Mouse (Mus musculus) MEL (cell line): ENCODE results near the gene 2210011C24Rik. TPM values are rescaled to one million over a fixed set of nuclear protein-coding genes. Genes with fewer than 3 reads are reported as not detected.

ENCODE experiments used
- DNase-seq: peaks from one replicate; pipeline ENCODE4 v3.0.0; 2011; ENCODE audit warnings: low read depth, low spot score
- H3K27ac ChIP-seq: 2 replicates; pipeline ENCODE4 v1.5.1; 2012; ENCODE audit warnings: low read depth, mild to moderate bottlenecking, control low read depth, low read length, moderate library complexity; ENCODE audit not compliant: control insufficient read depth
- H3K27me3 ChIP-seq, 2 experiments: fragments of 150-350 bp in 1 of 2; sonication (generic) in 1 of 2; 2 replicates each; pipeline ENCODE4 v1.6.1; 2012; ENCODE audit warnings: low read length in 2 of 2, mild to moderate bottlenecking in 2 of 2, improper control_type of control experiment in 1 of 2, moderate library complexity in 1 of 2; ENCODE audit not compliant: insufficient read depth in 2 of 2, control insufficient read depth in 1 of 2
- H3K36me3 ChIP-seq, 2 experiments: 2 replicates each; pipeline ENCODE4 v1.6.1; 2012 to 2014; ENCODE audit warnings: low read length in 2 of 2, improper control_type of control experiment in 1 of 2, inconsistent platforms in 1 of 2, mild to moderate bottlenecking in 1 of 2; ENCODE audit not compliant: insufficient read depth in 2 of 2, control insufficient read depth in 1 of 2
- H3K4me1 ChIP-seq, 2 experiments: fragments of 150-350 bp in 1 of 2; sonication (generic) in 1 of 2; 2 replicates each; pipeline ENCODE4 v1.6.1; 2012; ENCODE audit warnings: low read length in 2 of 2, improper control_type of control experiment in 1 of 2, mild to moderate bottlenecking in 1 of 2; ENCODE audit not compliant: insufficient read depth in 2 of 2, control insufficient read depth in 1 of 2
- H3K4me3 ChIP-seq, 2 experiments: fragments of 150-350 bp in 1 of 2; sonication (generic) in 1 of 2; 2 replicates each; pipeline ENCODE4 v1.5.1; 2012; ENCODE audit warnings: low read depth in 2 of 2, low read length in 2 of 2, mild to moderate bottlenecking in 2 of 2, moderate library complexity in 2 of 2, control low read depth in 1 of 2, improper control_type of control experiment in 1 of 2; ENCODE audit not compliant: control insufficient read depth in 1 of 2, insufficient read depth in 1 of 2
- H3K79me2 ChIP-seq: 2 replicates; pipeline ENCODE4 v1.6.1; 2012; ENCODE audit warnings: mild to moderate bottlenecking, low read length, moderate library complexity; ENCODE audit not compliant: control insufficient read depth, poor library complexity, insufficient read depth
- H3K9ac ChIP-seq: 2 replicates; pipeline ENCODE4 v1.6.1; 2012; ENCODE audit warnings: low read depth, mild to moderate bottlenecking, control low read depth, low read length, moderate library complexity; ENCODE audit not compliant: control insufficient read depth, poor library complexity, severe bottlenecking
- H3K9me3 ChIP-seq: fragments of 150-350 bp; sonication (generic); replicated peaks from 2 replicates; pipeline ENCODE4 v1.6.1; 2012; ENCODE audit warnings: mild to moderate bottlenecking, low read length, improper control_type of control experiment, moderate library complexity; ENCODE audit not compliant: insufficient read depth
- CHD2 ChIP-seq: IDR thresholded peaks from 2 replicates; pipeline ENCODE4 v1.6.1; 2011; ENCODE audit warnings: low read length, improper control_type of control experiment
- CTCF ChIP-seq, 3 experiments: IDR thresholded peaks in 2 of 3; conservative IDR thresholded peaks in 1 of 3; 2 replicates each; pipeline ENCODE4 v1.5.1; 2011 to 2012; ENCODE audit warnings: low read length in 3 of 3, low read depth in 2 of 3, mild to moderate bottlenecking in 2 of 3, improper control_type of control experiment in 1 of 3, inconsistent platforms in 1 of 3, mixed read lengths in 1 of 3, moderate library complexity in 1 of 3; ENCODE audit not compliant: control insufficient read depth in 1 of 3, insufficient read depth in 1 of 3, poor library complexity in 1 of 3, severe bottlenecking in 1 of 3
- GABPA ChIP-seq: IDR thresholded peaks from 2 replicates; pipeline ENCODE4 v1.6.1; 2012; ENCODE audit warnings: low read depth, mild to moderate bottlenecking, inconsistent platforms, low read length, improper control_type of control experiment, moderate library complexity
- GATA1 ChIP-seq: IDR thresholded peaks from 2 replicates; pipeline ENCODE4 v1.6.1; 2011; ENCODE audit warnings: low read depth, low read length, improper control_type of control experiment
- JUND ChIP-seq: IDR thresholded peaks from 2 replicates; pipeline ENCODE4 v1.6.1; 2011; ENCODE audit warnings: low read depth, mild to moderate bottlenecking, improper control_type of control experiment, low read length
- MAFK ChIP-seq: IDR thresholded peaks from 2 replicates; pipeline ENCODE4 v1.6.1; 2011; ENCODE audit warnings: low read depth, mild to moderate bottlenecking, low read length, improper control_type of control experiment, borderline replicate concordance
- MAZ ChIP-seq: IDR thresholded peaks from 2 replicates; pipeline ENCODE4 v1.6.1; 2012; ENCODE audit warnings: low read depth, mild to moderate bottlenecking, inconsistent platforms, low read length, improper control_type of control experiment
- MXI1 ChIP-seq: IDR thresholded peaks from 2 replicates; pipeline ENCODE4 v1.6.1; 2011; ENCODE audit warnings: mild to moderate bottlenecking, low read depth, low read length, improper control_type of control experiment
- NRF1 ChIP-seq: IDR thresholded peaks from 2 replicates; pipeline ENCODE4 v1.6.1; 2014; ENCODE audit warnings: low read depth, mild to moderate bottlenecking, inconsistent platforms, low read length, improper control_type of control experiment, moderate library complexity; ENCODE audit not compliant: poor library complexity, insufficient read depth, severe bottlenecking
- POLR2A ChIP-seq, 2 experiments: IDR thresholded peaks; 2 replicates each; pipeline ENCODE4 v1.6.1; 2011 to 2012; ENCODE audit warnings: low read length in 2 of 2, mild to moderate bottlenecking in 2 of 2, control low read depth in 1 of 2, improper control_type of control experiment in 1 of 2, low read depth in 1 of 2, moderate library complexity in 1 of 2; ENCODE audit not compliant: control insufficient read depth in 1 of 2, insufficient read depth in 1 of 2, poor library complexity in 1 of 2
- RAD21 ChIP-seq: IDR thresholded peaks from 2 replicates; pipeline ENCODE4 v1.6.1; 2011; ENCODE audit warnings: mild to moderate bottlenecking, low read depth, low read length, improper control_type of control experiment
- SIN3A ChIP-seq: IDR thresholded peaks from 2 replicates; pipeline ENCODE4 v1.6.1; 2012; ENCODE audit warnings: low read length, improper control_type of control experiment, inconsistent platforms
- SMC3 ChIP-seq: IDR thresholded peaks from 2 replicates; pipeline ENCODE4 v1.6.1; 2011; ENCODE audit warnings: low read depth, low read length, improper control_type of control experiment
- TBP ChIP-seq: IDR thresholded peaks from 2 replicates; pipeline ENCODE4 v1.8.0; 2011; ENCODE audit warnings: low read depth, low read length, improper control_type of control experiment
- TCF12 ChIP-seq: IDR thresholded peaks from 2 replicates; pipeline ENCODE4 v1.6.1; 2014; ENCODE audit warnings: low read depth, mild to moderate bottlenecking, inconsistent platforms, low read length, improper control_type of control experiment, moderate library complexity
- USF2 ChIP-seq, 2 experiments: IDR thresholded peaks; 2 replicates each; pipeline ENCODE4 v1.6.1; 2011 to 2012; ENCODE audit warnings: improper control_type of control experiment in 2 of 2, low read length in 2 of 2, borderline replicate concordance in 1 of 2, inconsistent platforms in 1 of 2, low read depth in 1 of 2, mild to moderate bottlenecking in 1 of 2; ENCODE audit not compliant: insufficient read depth in 1 of 2
- ZC3H11A ChIP-seq: IDR thresholded peaks from 2 replicates; pipeline ENCODE4 v1.6.1; 2012; ENCODE audit warnings: low read depth, mild to moderate bottlenecking, inconsistent platforms, low read length, improper control_type of control experiment
- ZMIZ1 ChIP-seq: IDR thresholded peaks from 2 replicates; pipeline ENCODE4 v1.6.1; 2012; ENCODE audit warnings: low read depth, mild to moderate bottlenecking, inconsistent platforms, low read length, improper control_type of control experiment, moderate library complexity
- polyA plus RNA-seq, 2 experiments: library from polyadenylated mRNA; stranded (reverse) in 1 of 2; unstranded in 1 of 2; fragments of >175 nt in 1 of 2; fragments of >200 nt in 1 of 2; gene quantifications; 2 replicates each; pipeline versions ENCODE4 v1.2.1 to v1.2.4; 2012; ENCODE audit warnings: low replicate concordance in 2 of 2, low read depth in 1 of 2; ENCODE audit not compliant: insufficient read length in 2 of 2, insufficient read depth in 1 of 2, missing spikeins in 1 of 2
- total RNA-seq: library from RNA; depleted of rRNA; stranded (reverse); fragments of 300-350 nt; gene quantifications from 2 replicates; pipeline ENCODE4 v1.2.3, GENCODE M21; 2012

2210011C24Rik gene
- total and polyA plus RNA-seq, 3 experiments: not detected

GRCm38 (mm10) chr8:84042066-84042947 lies 30.3 kb upstream of the 2210011C24Rik start, which contains the start of gene Il27ra (continued):
- no peak for TF ChIP-seq JUND
- peak; percentile 59 for TF ChIP-seq TCF12
- no peak for TF ChIP-seq MAFK
- TF ChIP-seq POLR2A (IDR thresholded peaks at IDR 0.05; ENCODE audit: control insufficient read depth in 1 of 2, insufficient read depth in 1 of 2, low read depth in 1 of 2, low read length in 2 of 2, poor library complexity in 1 of 2): peak; percentile 85 to 86

DNA sequence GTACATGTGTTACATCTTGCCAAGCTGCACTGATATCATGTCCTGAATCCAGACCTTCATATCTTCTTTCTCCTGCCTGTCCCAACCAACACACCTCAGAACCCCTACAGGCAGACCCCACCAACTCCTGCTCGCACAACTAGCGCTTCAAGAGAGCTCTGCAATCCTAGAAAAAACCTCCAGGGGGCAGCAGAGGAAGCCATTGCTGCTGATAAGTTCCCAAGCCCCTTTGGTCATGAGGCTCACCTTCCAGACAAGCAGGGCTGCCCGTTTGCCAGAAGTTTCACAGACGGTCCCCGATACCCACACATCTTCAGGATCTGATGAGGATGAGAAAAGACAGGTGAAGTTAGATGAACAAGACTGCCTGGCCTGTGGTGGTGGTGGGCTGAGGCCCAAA lies 27.1 kb upstream of the 2210011C24Rik start:
- TF ChIP-seq MXI1 (0 out of 2 replicates have a peak, but pooled peaks have one; percentile 22), USF2 (IDR thresholded peaks at IDR 0.05; ENCODE audit: borderline replicate concordance in 1 of 2, insufficient read depth in 1 of 2, low read depth in 1 of 2, low read length in 2 of 2) (no peak), GATA1 (peak; percentile 54; the same call in 1 of the 2 replicates), CTCF (IDR thresholded peaks at IDR 0.05 in 2 of 3, conservative IDR thresholded peaks at IDR 0.05 in 1 of 3; ENCODE audit: control insufficient read depth in 1 of 3, insufficient read depth in 1 of 3, low read depth in 2 of 3, low read length in 3 of 3, poor library complexity in 1 of 3, severe bottlenecking in 1 of 3) (peak; percentile 72 to 79 (median 75)), RAD21 (peak; percentile 75), ZC3H11A (peak; percentile 45), NRF1 (no peak), MAZ (no peak), SMC3 (peak; percentile 77), GABPA (no peak), SIN3A (peak; percentile 47; the same call in 1 of the 2 replicates)
- TF ChIP-seq, all 39 proteins: peak for 7
- Histone ChIP-seq H3K9ac (no peak overlapping the region), H3K4me1 (peaks cover 0 to 19% of the 10 kb centered on the region in 2 experiments; a peak in 3 of 4 replicates), H3K9me3 (no peaks in the 10 kb centered on the region), H3K27me3 (no peaks in the 10 kb centered on the region), H3K36me3 (peaks cover 4 to 7% of the 10 kb centered on the region in 2 experiments; a peak in 3 of 4 replicates), H3K79me2 (peaks cover 16% of the 10 kb centered on the region), H3K27ac (no peak overlapping the region), H3K4me3 (no peak overlapping the region)
- peak; percentile 81 for DNase-seq

GRCm38 (mm10) chr8:84038015-84038414 lies 26.0 kb upstream of the 2210011C24Rik start:
- TF ChIP-seq ZMIZ1 (no peak), POLR2A (IDR thresholded peaks at IDR 0.05; ENCODE audit: control insufficient read depth in 1 of 2, insufficient read depth in 1 of 2, low read depth in 1 of 2, low read length in 2 of 2, poor library complexity in 1 of 2) (no peak), GATA1 (no peak), SIN3A (no peak), TBP (no peak), CHD2 (no peak)
- Histone ChIP-seq H3K27ac (no peak overlapping the region), H3K79me2 (peaks cover 16% of the 10 kb centered on the region), H3K9ac (no peak overlapping the region), H3K4me3 (no peak overlapping the region), H3K4me1 (peaks cover 0 to 12% of the 10 kb centered on the region in 2 experiments; a peak in 2 of 4 replicates), H3K9me3 (no peaks in the 10 kb centered on the region), H3K36me3 (peaks cover 4 to 10% of the 10 kb centered on the region in 2 experiments; a peak in 3 of 4 replicates), H3K27me3 (no peaks in the 10 kb centered on the region)
- DNase-seq: no peak
